Comparison of ENCODE assay signal across 32 mouse cellular contexts in genomic region chr16:13328646-13329045, GRCm38 (mm10).
"Had no signal": no experiment of that assay in that cellular context is flagged by ENCODE, and none has a peak within 500 bp of the region (broad histone marks: within the 10 kb centered on the region; RNA-seq: fewer than 3 reads in every experiment).

No protein-coding gene starts in this region.

- H3K4me3 ChIP-seq: limb, embryonic 10.5 days; limb, embryonic 12.5 days; limb, embryonic 13.5 days; limb, embryonic 15.5 days; liver, embryonic 12.5 days; liver, embryonic 13.5 days; liver, embryonic 15.5 days; lung, embryonic 15.5 days; megakaryocyte, embryonic 14.5 days; midbrain, embryonic 10.5 days; midbrain, embryonic 12.5 days; midbrain, embryonic 13.5 days; midbrain, embryonic 15.5 days; myocyte; neural tube, embryonic 12.5 days had no signal

- H3K36me3 ChIP-seq: liver, embryonic 15.5 days; lung, embryonic 15.5 days; midbrain, embryonic 13.5 days; midbrain, embryonic 15.5 days had no signal

- H3K27me3 ChIP-seq: limb, embryonic 12.5 days; limb, embryonic 13.5 days; limb, embryonic 15.5 days; liver, embryonic 12.5 days; liver, embryonic 13.5 days; liver, embryonic 15.5 days; lung, embryonic 15.5 days; megakaryocyte, embryonic 14.5 days; midbrain, embryonic 12.5 days; midbrain, embryonic 13.5 days; midbrain, embryonic 15.5 days; neural tube, embryonic 12.5 days had no signal

- H3K4me1 ChIP-seq: midbrain, embryonic 10.5 days; midbrain, embryonic 12.5 days; midbrain, embryonic 13.5 days; neural tube, embryonic 12.5 days had no signal

- ATAC-seq: liver, embryonic 12.5 days; liver, postnatal 0 days; lung, postnatal 0 days; midbrain, embryonic 13.5 days; midbrain, embryonic 15.5 days; midbrain, embryonic 16.5 days had no signal

- DNase-seq: left cerebral cortex, postnatal 4 days; liver; liver, embryonic 13.5 days; liver, postnatal 0 days; lung, adult 18-20 months; lung, adult 2 months; lung, embryonic 14.5 days; lung, postnatal 10 days; lung, postnatal 14 days; lung, postnatal 36 days; lung, postnatal 4 days; midbrain, embryonic 14.5 days had no signal

- H3K4me2 ChIP-seq: limb, embryonic 12.5 days; limb, embryonic 13.5 days; limb, embryonic 15.5 days; liver, embryonic 11.5 days; liver, embryonic 12.5 days; liver, embryonic 13.5 days; liver, embryonic 15.5 days; lung, embryonic 14.5 days; lung, embryonic 15.5 days; midbrain, embryonic 11.5 days; midbrain, embryonic 12.5 days; midbrain, embryonic 13.5 days; midbrain, embryonic 15.5 days; neural tube, embryonic 12.5 days had no signal

- H3K27ac ChIP-seq: limb, embryonic 10.5 days; limb, embryonic 12.5 days; limb, embryonic 13.5 days; limb, embryonic 15.5 days; liver, embryonic 12.5 days; liver, embryonic 13.5 days; liver, embryonic 14.5 days; liver, embryonic 15.5 days; lung, embryonic 15.5 days; macrophage; midbrain, embryonic 10.5 days; midbrain, embryonic 12.5 days; midbrain, embryonic 13.5 days; midbrain, embryonic 15.5 days; neural tube, embryonic 12.5 days had no signal

- H3K9ac ChIP-seq: limb, embryonic 12.5 days; limb, embryonic 13.5 days; limb, embryonic 15.5 days; liver, embryonic 12.5 days; liver, embryonic 14.5 days; liver, embryonic 15.5 days; liver, postnatal 0 days; lung, embryonic 14.5 days; lung, embryonic 15.5 days; midbrain, embryonic 12.5 days; midbrain, embryonic 13.5 days; midbrain, embryonic 15.5 days; neural tube, embryonic 12.5 days had no signal

- H3K9me3 ChIP-seq: limb, embryonic 10.5 days; limb, embryonic 12.5 days; limb, embryonic 13.5 days; limb, embryonic 15.5 days; liver, embryonic 12.5 days; liver, embryonic 13.5 days; liver, embryonic 15.5 days; lung, embryonic 15.5 days; megakaryocyte, embryonic 14.5 days; midbrain, embryonic 10.5 days; midbrain, embryonic 12.5 days; midbrain, embryonic 13.5 days; midbrain, embryonic 15.5 days; neural tube, embryonic 12.5 days had no signal
